Mouse (Mus musculus) small intestine, adult 2 months (tissue): ENCODE results near the gene Gm43191.

Source experiments
- CTCF ChIP-seq: fragments of 200-500 bp; IDR thresholded peaks from 2 replicates; pipeline ENCODE4 v1.5.1; 2012; ENCODE audit warnings: low read depth, mild to moderate bottlenecking, control low read depth, inconsistent platforms, low read length, moderate library complexity, mixed read lengths; ENCODE audit not compliant: insufficient replicate concordance, insufficient read length; ENCODE audit errors: extremely low read depth
- POLR2A ChIP-seq: fragments of 200-500 bp; IDR thresholded peaks from 2 replicates; pipeline ENCODE4 v1.6.1; 2012; ENCODE audit warnings: low read depth, mild to moderate bottlenecking, control low read depth, inconsistent platforms, low read length, moderate library complexity

- no peak for TF ChIP-seq CTCF
- no peak for TF ChIP-seq POLR2A
These were observed 45.3 kb downstream of the Gm43191 start for GRCm38 (mm10) chr3:116635799-116636198.
